Mouse (Mus musculus): ENCODE data around the gene Matk.

DNA sequence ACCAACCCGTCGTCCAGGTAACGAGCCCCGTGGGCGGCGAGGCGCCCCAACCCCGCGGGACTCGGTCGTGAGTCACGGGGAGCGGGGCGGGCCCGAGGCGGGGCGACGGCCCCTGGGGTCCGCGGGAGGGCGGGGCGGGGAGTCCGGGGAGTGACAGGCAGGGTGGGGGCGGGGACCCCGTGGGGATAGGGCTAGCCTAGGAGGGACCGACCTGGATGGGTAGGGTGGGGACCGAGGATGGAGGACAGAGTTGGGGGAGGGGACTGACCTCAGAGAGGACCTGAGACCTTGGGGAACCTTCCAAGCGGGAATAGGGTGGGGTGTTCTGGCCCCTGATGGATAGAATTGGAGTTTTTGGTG is 19.5 kb upstream of the Matk start:
- TF ChIP-seq CHD2 (IDR thresholded peaks at IDR 0.05; ENCODE audit: low read depth, low read length) (no peak), ZNF384 (IDR thresholded peaks at IDR 0.05; ENCODE audit: low read depth, low read length) (no peak), MAFK (IDR thresholded peaks at IDR 0.05; ENCODE audit: insufficient read depth, low read depth, low read length) (no peak), HCFC1 (IDR thresholded peaks at IDR 0.05; ENCODE audit: borderline replicate concordance, insufficient read depth, low read length) (no peak)

Data from ES-E14 (cell line).